Mouse (Mus musculus) megakaryocyte progenitor cell, adult 5-6 weeks (primary cell): Measurements from ENCODE around the gene Gm21117. TPM values are rescaled to one million over a fixed set of nuclear protein-coding genes. Genes with fewer than 3 reads are reported as not detected.
"Not testable (repeated sequence)": the region's sequence is repeated elsewhere in the genome, so short reads cannot be mapped to it uniquely, and the experiment has no call there.

Experiments
- ATAC-seq: replicated peaks from 2 replicates; pipeline ENCODE4 v1.8.0; 2016; ENCODE audit warnings: mild to moderate bottlenecking, moderate TSS enrichment, inconsistent platforms; ENCODE audit not compliant: poor library complexity
- total RNA-seq, 2 experiments: library from RNA; stranded (forward) in 1 of 2; stranded (reverse) in 1 of 2; fragments of 157-497, 149-512 nt in 1 of 2; fragments of 200-1000 nt in 1 of 2; gene quantifications; 2 replicates each; pipeline versions ENCODE4 v1.2.3 to v1.2.4; 2015 to 2017

The Gm21117 gene
- total RNA-seq (2015) = not detected in 2 replicates
- not detected in 2 replicates for total RNA-seq (2017)

DNA sequence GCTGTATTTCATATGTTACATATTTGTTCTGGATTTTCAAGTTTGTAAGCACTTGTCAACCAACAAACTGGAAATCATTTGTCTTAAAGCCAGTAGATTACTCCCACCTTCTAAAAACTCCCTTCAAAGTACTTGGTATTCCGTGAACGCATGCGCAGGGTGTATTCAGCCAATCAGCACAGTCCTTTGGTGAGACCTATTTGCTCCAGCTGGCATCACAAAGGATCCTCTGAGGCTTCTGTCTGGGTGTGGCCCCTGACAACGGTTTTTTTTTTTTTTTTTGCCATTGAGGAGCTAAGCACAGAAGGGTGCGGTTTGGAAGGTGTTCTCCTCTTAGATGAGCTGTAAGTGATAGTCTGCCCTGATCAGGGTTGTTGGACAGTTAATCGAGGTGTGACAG, at the start of gene Gm21117:
Gene Gm21117 (plus strand): TSS at position 301 of the 400 bp plus-strand sequence.
- ATAC-seq = not testable (repeated sequence)
